Mouse (Mus musculus) cerebellum, postnatal 10 days (tissue): Measurements from ENCODE around the gene Nipsnap2.
A peak's percentile ranks its signal among the peaks of the same experiment; 100 is the strongest.
"Not testable (repeated sequence)": the region's sequence is repeated elsewhere in the genome, so short reads cannot be mapped to it uniquely, and the experiment has no call there.

Source experiments
- DNase-seq, 2 experiments: peaks; one replicate each; pipeline ENCODE4 v3.0.0; 2021; ENCODE audit warnings: mixed read lengths in 2 of 2

The Nipsnap2 gene

GRCm38 (mm10) chr5:129724834-129725773 lies at the start of gene Nipsnap2:
Gene Nipsnap2, plus strand, starts transcription at chr5:129725063.
- peak; percentile 97 for DNase-seq

- not testable (repeated sequence) for DNase-seq
Measured at GRCm38 (mm10) chr5:129685141-129685540, 39.7 kb upstream of the Nipsnap2 start.

- DNase-seq, result no peak
Measured at GRCm38 (mm10) chr5:129687621-129688020, 37.2 kb upstream of the Nipsnap2 start.

- no peak for DNase-seq
Measured at GRCm38 (mm10) chr5:129690528-129690927, 34.3 kb upstream of the Nipsnap2 start.

- DNase-seq, result no peak
Measured at GRCm38 (mm10) chr5:129700506-129700905, 24.4 kb upstream of the Nipsnap2 start.

- DNase-seq, result no peak
Measured at GRCm38 (mm10) chr5:129701706-129702105, 23.2 kb upstream of the Nipsnap2 start.

GRCm38 (mm10) chr5:129703368-129703767 lies 21.5 kb upstream of the Nipsnap2 start:
- no peak for DNase-seq

GRCm38 (mm10) chr5:129708412-129708811 lies 16.5 kb upstream of the Nipsnap2 start, which contains the start of gene Sept14:
Gene Sept14, minus strand, starts transcription at chr5:129708512.
- no peak for DNase-seq

GRCm38 (mm10) chr5:129715326-129715861 lies 9.5 kb upstream of the Nipsnap2 start, which contains the start of gene Mrps17:
Gene Mrps17, plus strand, starts transcription at chr5:129715497.
- DNase-seq, result peak; percentile 95 to 96

- no peak for DNase-seq
Measured at GRCm38 (mm10) chr5:129717016-129717415, 7.8 kb upstream of the Nipsnap2 start.

GRCm38 (mm10) chr5:129720176-129720575 lies 4.7 kb upstream of the Nipsnap2 start:
- no peak for DNase-seq

GRCm38 (mm10) chr5:129724268-129724667 lies 595 bp upstream of the Nipsnap2 start:
- no peak for DNase-seq

GRCm38 (mm10) chr5:129725774-129726392 lies 1.0 kb downstream of the Nipsnap2 start:
- DNase-seq, result peak; percentile 38 to 52

- no peak for DNase-seq
Measured at GRCm38 (mm10) chr5:129726784-129727183, 1.9 kb downstream of the Nipsnap2 start.

GRCm38 (mm10) chr5:129729286-129729685 lies 4.4 kb downstream of the Nipsnap2 start:
- peak; percentile 46 to 64 for DNase-seq

- DNase-seq, result peak; percentile 25 to 31
Measured at GRCm38 (mm10) chr5:129730344-129730743, 5.5 kb downstream of the Nipsnap2 start.

GRCm38 (mm10) chr5:129731021-129731420 lies 6.2 kb downstream of the Nipsnap2 start:
- DNase-seq, result no peak

GRCm38 (mm10) chr5:129740976-129741375 lies 16.1 kb downstream of the Nipsnap2 start:
- DNase-seq, result peak; percentile 51 to 58

- DNase-seq, result no peak
Measured at GRCm38 (mm10) chr5:129742903-129743488, 18.1 kb downstream of the Nipsnap2 start.

GRCm38 (mm10) chr5:129744050-129744449 lies 19.2 kb downstream of the Nipsnap2 start:
- DNase-seq, result no peak

GRCm38 (mm10) chr5:129756886-129757285 lies 32.0 kb downstream of the Nipsnap2 start:
- no peak for DNase-seq

GRCm38 (mm10) chr5:129759929-129760480 lies 35.1 kb downstream of the Nipsnap2 start:
- no peak for DNase-seq
